Mouse (Mus musculus): ENCODE data around the gene Fam19a5.

The Fam19a5 gene

GRCm38 (mm10) chr15:87596731-87597130 lies 52.6 kb downstream of the Fam19a5 start:
- in situ Hi-C loops (cut with MboI, MseI), result no loop called here

- in situ Hi-C loops (cut with MboI, MseI), result no loop called here
Measured at GRCm38 (mm10) chr15:87597149-87597548, 53.0 kb downstream of the Fam19a5 start.

DNA sequence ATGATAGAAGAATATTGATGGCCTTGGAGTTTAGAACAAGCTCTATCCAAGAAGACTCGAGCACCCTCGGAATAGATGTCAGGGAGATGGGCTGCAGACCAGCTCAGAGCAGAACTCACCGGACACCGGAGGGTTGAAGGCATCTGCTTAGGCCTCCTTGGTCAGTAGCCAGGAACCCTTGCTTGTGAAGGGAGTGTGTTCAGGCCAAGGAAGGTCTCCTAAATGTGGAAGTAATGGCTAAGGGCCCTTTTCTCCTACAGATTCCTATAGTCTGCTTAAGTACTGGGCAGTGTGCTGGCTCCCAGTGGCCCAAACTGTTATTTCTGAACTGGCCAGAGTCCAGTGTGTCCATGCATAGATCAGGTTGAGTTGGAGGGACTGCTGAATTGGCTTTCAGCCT lies 53.7 kb downstream of the Fam19a5 start:
- in situ Hi-C loops (cut with MboI, MseI), result no loop called here

GRCm38 (mm10) chr15:87598636-87599035 lies 54.5 kb downstream of the Fam19a5 start:
- in situ Hi-C loops (cut with MboI, MseI), result no loop called here

- in situ Hi-C loops (cut with MboI, MseI), result no loop called here
Measured at GRCm38 (mm10) chr15:87603316-87603715, 59.2 kb downstream of the Fam19a5 start.

- in situ Hi-C loops (cut with MboI, MseI), result no loop called here
Measured at GRCm38 (mm10) chr15:87605504-87606280, 61.6 kb downstream of the Fam19a5 start.

DNA sequence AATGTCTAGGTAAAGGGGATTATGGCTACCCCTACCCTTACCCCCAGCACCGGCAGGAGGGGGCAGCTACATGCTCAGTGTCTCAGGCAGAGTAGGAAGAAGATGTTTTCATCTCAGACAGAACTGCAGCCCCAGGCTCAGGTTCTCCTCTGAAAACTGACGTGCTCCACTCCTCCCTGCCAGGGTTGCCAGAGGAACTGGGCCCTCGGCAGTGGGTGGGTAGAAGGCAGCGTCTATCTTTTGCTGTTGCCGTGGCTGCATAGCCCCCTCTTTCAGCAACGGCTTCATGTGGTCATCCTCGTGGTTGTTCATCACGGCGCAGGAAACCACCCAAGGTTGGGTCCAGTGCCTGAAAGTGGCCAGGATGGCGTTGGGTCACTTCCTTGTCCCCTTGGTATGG lies 62.6 kb downstream of the Fam19a5 start:
- in situ Hi-C loops (cut with MboI, MseI), result no loop called here

DNA sequence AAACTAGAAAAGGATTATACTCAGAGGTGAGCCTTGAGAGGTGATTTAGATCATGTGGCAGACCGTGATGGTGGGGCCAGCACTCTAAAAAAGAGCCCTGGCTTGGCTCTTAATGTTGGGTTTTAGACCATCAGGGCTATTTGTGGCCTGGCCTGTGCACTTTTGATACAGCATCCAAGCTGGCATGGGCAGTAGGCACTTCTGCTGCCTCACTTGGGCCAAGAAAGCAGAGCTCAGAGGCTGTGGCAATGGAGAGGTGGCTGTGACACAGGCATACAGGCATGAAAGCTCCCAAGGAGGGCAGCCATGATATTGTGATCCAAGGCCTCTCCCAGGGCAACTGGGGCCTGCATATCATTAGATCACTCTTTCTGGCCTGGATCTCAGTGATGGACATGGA lies 65.1 kb downstream of the Fam19a5 start:
- in situ Hi-C loops (cut with MboI, MseI), result no loop called here

DNA sequence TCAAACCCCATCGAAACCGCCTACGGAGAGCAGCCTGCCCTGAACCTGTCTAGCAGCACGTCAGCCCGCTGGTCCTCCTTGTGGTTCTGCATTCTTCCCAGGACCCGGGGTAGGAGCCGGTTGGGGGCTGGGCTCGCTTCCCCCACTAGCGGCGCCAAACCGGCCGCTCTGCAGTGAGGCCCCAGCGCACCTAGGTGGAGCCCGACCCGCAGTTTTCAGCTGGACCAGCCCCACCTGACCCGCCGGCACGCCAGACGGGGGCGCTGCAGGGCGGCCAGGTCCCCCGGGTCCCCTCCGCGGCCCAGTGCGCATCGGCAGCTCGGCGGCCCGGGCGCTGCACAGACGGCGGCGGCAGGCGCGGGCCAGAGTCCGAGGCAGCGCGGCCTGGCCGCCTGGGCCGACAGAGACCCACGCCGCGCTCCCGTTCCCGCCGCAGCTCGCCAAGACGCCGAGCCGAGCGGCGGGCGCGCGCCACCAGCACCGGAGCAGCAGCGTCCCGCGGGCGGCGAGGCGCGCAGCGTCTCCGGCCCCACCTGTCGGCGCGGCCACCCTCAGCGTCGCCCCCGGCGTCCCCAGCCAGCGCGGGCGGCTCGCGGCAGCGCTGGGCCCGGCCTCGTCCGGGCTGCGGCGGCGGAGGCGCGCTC lies 80.0 kb downstream of the Fam19a5 start:
- in situ Hi-C loops (cut with MboI, MseI), result no loop called here

DNA sequence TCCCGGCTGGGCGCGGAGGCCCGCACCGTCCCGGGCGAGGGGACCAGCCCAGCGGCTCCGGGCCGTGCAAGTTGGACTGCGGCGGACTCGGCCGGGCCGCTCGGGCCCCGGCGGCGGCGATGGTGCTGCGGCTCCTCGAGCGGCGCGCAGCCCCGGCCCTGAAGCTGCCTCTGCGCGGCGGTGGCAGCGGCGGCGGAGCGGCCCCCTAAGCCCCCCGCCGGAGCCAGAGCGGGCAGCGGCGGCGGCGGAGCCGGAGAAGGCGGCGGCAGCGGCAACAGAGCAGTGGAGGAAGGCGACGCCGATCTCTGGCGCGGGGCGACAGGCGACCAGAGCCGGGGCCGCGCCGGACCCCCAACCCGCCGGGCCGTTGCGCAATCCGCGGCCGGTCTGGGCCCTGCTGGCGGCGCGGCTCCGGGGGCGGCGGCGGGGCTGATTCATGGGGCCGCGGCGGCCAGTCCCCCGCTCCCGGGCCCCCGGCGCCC lies 80.6 kb downstream of the Fam19a5 start:
- in situ Hi-C loops (cut with MboI, MseI), result no loop called here

DNA sequence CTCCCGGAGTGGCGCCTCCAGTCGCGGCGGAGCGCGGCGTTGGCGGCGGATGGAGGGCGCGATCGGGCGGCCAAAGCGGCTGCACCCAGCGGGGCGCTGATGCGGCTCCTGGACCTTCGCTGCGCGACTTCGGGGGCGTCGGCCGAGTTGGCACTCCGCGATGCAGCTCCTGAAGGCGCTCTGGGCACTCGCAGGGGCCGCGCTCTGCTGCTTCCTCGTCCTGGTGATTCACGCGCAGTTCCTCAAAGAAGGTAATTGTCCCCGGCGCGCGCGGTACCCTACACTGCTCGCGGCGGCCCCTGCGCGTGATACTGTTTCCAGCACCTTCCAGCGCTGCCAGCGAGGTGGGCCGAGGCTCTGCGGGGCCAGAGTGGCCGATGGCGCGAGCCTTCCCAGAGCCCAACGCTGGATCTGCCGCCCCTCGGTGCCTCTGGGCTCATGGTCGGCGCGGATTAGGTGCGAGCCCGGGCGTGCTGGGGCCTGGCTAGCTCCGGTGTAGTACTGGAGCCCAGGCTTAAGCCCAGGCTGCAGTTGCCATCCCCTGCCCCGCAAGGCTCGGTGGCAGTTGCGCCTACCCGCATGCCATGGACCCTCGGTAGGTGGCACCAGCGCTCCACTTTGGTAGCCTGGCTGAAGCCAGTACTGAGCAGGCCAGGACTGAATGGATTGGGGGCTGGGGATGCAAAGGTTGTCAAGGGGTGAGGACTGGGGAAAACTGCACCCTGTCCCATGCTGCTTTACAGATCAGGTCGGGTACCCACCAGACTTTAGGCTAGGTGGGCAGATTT lies 81.3 kb downstream of the Fam19a5 start:
- in situ Hi-C loops (cut with MboI, MseI), result no loop called here

- in situ Hi-C loops (cut with MboI, MseI), result no loop called here
Measured at GRCm38 (mm10) chr15:87635272-87635671, 91.2 kb downstream of the Fam19a5 start.

- in situ Hi-C loops (cut with MboI, MseI), result no loop called here
Measured at GRCm38 (mm10) chr15:87636407-87636806, 92.3 kb downstream of the Fam19a5 start.

DNA sequence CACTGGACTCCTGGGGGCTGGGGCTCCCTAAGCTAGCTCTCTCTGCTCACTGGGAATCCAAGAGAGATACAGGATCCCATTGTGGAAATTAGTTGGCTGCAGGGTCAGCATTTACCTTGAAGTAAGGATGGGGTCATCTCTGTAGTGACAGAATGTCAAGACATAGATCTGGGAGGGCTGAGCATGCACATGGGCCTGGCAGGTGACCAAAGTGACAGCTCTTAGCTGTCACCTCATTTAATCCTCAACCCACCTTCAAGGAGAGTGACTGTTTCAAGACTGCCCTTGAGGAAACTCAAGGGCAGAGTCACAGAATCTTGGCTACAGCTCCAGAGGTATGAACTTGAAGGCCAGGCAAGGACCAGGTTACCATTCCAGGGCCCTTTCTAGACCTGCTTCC lies 93.1 kb downstream of the Fam19a5 start:
- in situ Hi-C loops (cut with MboI, MseI), result no loop called here

DNA sequence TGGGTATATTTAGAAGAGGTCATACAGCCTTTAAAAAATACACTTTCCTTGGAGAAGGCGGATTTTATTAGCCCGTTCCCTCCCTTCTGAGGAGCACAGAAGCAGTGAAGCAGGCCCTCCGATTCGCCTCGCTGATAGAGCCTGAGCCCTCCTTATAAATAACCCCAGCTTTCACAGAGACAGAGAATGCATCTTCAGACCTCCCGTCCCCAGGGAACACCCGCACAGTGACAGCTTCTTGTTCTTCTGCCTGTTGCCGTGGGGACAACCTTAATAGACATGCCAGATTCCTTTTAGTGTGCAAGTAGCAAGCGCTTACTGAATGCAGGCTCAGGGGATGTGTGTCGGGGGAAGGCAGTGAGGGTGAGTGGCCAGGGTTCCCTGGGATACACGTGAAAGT lies 94.2 kb downstream of the Fam19a5 start:
- in situ Hi-C loops (cut with MboI, MseI), result no loop called here

GRCm38 (mm10) chr15:87646313-87647061 lies 102.4 kb downstream of the Fam19a5 start:
- in situ Hi-C loops (cut with MboI, MseI), result no loop called here

DNA sequence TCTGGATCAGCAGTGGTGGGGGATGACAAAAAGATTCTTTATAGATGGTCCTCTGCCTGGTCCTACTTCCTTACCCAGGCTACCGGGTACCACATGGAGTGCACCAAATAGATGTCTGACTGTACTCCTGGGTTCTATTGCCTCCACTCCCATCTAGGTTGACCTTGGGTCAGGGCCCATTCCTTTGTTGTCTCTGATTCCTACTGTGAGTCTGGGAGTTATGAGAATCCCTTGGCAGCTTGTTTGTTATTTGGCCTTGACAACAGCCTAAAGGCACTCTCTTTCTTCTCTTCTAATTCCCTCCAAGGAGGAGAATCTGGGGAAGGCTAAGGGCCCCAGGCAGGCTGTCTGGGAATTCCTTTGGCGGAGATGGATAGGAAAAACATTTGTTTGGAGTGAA lies 105.6 kb downstream of the Fam19a5 start:
- in situ Hi-C loops (cut with MboI, MseI), result no loop called here

DNA sequence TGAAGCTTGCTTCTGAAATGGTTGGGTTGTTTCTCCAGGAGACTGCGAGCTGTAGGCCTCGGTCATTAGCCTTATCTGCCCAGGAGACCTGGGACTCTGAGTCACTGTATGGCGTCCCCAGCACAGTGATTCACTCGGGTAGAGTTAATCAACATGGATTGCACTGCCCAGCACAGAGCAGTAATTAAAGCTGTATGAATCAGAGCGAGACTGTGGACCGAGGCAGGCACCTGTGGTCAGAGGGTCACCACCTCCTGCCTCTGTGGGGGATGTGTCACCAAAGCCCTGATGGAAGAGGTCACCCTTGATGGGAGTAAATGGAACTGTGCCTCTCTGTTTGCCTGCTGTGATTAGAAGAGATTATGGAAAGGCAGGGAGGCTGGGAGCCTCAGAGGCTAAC lies 110.5 kb downstream of the Fam19a5 start:
- in situ Hi-C loops (cut with MboI, MseI), result no loop called here

- in situ Hi-C loops (cut with MboI, MseI), result no loop called here
Measured at GRCm38 (mm10) chr15:87656496-87657155, 112.5 kb downstream of the Fam19a5 start.

DNA sequence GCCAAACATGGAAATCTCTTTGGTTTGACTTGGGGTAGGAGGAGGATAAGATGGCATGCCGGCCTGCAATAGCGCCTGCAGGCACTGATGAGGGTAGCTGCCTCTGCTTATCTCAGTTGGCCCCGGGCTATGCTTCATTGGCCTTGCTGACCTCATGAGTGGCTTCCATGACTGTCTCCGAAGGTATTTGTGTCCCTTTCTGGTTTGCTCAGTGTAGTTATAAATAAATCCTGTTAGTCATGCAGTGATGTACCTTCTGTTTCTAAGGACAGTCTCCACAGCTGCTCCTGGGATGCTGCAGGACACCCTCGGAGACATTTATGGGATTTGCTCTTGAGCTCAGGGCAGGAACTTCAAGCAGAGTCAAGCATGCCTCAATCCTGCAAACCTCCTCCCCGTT lies 115.6 kb downstream of the Fam19a5 start:
- in situ Hi-C loops (cut with MboI, MseI), result no loop called here

DNA sequence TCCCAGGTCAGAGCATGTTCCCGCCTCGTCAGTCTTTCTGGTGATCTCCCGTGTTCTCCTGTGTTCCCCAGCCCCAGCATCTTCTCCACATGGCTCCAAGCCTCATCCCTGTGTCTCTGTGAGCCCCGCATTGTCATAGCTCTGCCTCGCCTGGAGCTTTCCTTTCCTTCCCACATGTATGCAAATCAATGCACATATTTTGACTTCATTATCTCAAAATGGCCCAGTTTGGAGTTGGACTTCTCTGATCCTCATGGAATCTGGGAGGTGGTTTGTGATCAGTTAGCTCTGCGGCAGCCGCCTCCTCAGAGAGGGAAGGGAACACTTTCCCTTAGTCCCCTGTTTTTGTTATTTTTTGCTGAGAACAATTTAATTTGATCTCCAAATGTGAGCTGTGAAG lies 117.9 kb downstream of the Fam19a5 start:
- in situ Hi-C loops (cut with MboI, MseI), result no loop called here

Data from T-helper 1 cell (primary cell).